Mouse (Mus musculus) heart, embryonic 14.5 days (tissue): Measurements from ENCODE around the gene Mxra7. TPM values are rescaled to one million over a fixed set of nuclear protein-coding genes. Genes with fewer than 3 reads are reported as not detected.
A peak's percentile ranks its signal among the peaks of the same experiment; 100 is the strongest.
"Not testable (repeated sequence)": the region's sequence is repeated elsewhere in the genome, so short reads cannot be mapped to it uniquely, and the experiment has no call there.

Source experiments
- ATAC-seq: fragments of 200-750 bp; cut with Nextera tagmentation; 2 replicates; pipeline ENCODE4 v1.8.0; 2017; ENCODE audit warnings: low read depth, moderate TSS enrichment; ENCODE audit not compliant: insufficient number of reproducible peaks, insufficient read depth, low FRiP score
- H3K27ac ChIP-seq, 2 experiments: fragments of 200-500 bp in 1 of 2; fragments of 300-500 bp in 1 of 2; sonication (generic) in 1 of 2; replicated peaks in 1 of 2; 2 replicates each; pipeline ENCODE4 v1.5.1; 2012 to 2014; ENCODE audit warnings: low read depth in 2 of 2, low read length in 2 of 2, control low read depth in 1 of 2, mild to moderate bottlenecking in 1 of 2, mixed read lengths in 1 of 2; ENCODE audit not compliant: control insufficient read depth in 1 of 2, insufficient read depth in 1 of 2
- H3K27me3 ChIP-seq: fragments of 300-500 bp; sonication (generic); 2 replicates; pipeline ENCODE4 v1.6.1; 2014; ENCODE audit warnings: mild to moderate bottlenecking, low read length, control low read depth; ENCODE audit not compliant: control insufficient read depth, insufficient read depth
- H3K36me3 ChIP-seq: fragments of 300-500 bp; sonication (generic); 2 replicates; pipeline ENCODE4 v1.6.1; 2014; ENCODE audit warnings: mild to moderate bottlenecking, control low read depth, low read length, mixed read lengths; ENCODE audit not compliant: control insufficient read depth, insufficient read depth
- H3K4me1 ChIP-seq, 2 experiments: fragments of 200-500 bp in 1 of 2; fragments of 300-500 bp in 1 of 2; sonication (generic) in 1 of 2; 2 replicates each; pipeline ENCODE4 v1.6.1; 2012 to 2014; ENCODE audit warnings: low read length in 2 of 2, control low read depth in 1 of 2, mixed read lengths in 1 of 2; ENCODE audit not compliant: control insufficient read depth in 2 of 2, insufficient read depth in 2 of 2
- H3K4me2 ChIP-seq: fragments of 300-500 bp; sonication (generic); 2 replicates; pipeline ENCODE4 v1.6.1; 2014; ENCODE audit warnings: mild to moderate bottlenecking, low read length
- H3K4me3 ChIP-seq, 2 experiments: fragments of 200-500 bp in 1 of 2; fragments of 300-500 bp in 1 of 2; sonication (generic) in 1 of 2; 2 replicates each; pipeline ENCODE4 v1.5.1; 2012 to 2014; ENCODE audit warnings: low read length in 2 of 2, mild to moderate bottlenecking in 2 of 2, control low read depth in 1 of 2, low read depth in 1 of 2, moderate library complexity in 1 of 2; ENCODE audit not compliant: control insufficient read depth in 1 of 2, insufficient read depth in 1 of 2
- H3K9ac ChIP-seq: fragments of 300-500 bp; sonication (generic); 2 replicates; pipeline ENCODE4 v1.6.1; 2014; ENCODE audit warnings: mild to moderate bottlenecking, low read length
- H3K9me3 ChIP-seq: fragments of 300-500 bp; sonication (generic); 2 replicates; pipeline ENCODE4 v1.6.1; 2016; ENCODE audit warnings: low read length, control low read depth; ENCODE audit not compliant: control insufficient read depth
- WGBS: fragments of 180-500 bp; shearing (Covaris S2); extraction: QIAGEN DNeasy Blood & Tissue Kit; methylation state at CpG from one replicate; pipeline ENCODE4 v1.1.7; 2014; 5-methylcytosine and 5-hydroxymethylcytosine counted together
- polyA plus RNA-seq: library from polyadenylated mRNA; unstranded; fragments of >200 nt; fragmentation: Nextera tagmentation; extraction: Ambion mirVana; gene quantifications from 2 replicates; pipeline ENCODE4 v1.2.1, GENCODE M21; 2014

Mxra7 gene
- polyA plus RNA-seq, 1 experiment from 2014 or later: 16.7 TPM

DNA sequence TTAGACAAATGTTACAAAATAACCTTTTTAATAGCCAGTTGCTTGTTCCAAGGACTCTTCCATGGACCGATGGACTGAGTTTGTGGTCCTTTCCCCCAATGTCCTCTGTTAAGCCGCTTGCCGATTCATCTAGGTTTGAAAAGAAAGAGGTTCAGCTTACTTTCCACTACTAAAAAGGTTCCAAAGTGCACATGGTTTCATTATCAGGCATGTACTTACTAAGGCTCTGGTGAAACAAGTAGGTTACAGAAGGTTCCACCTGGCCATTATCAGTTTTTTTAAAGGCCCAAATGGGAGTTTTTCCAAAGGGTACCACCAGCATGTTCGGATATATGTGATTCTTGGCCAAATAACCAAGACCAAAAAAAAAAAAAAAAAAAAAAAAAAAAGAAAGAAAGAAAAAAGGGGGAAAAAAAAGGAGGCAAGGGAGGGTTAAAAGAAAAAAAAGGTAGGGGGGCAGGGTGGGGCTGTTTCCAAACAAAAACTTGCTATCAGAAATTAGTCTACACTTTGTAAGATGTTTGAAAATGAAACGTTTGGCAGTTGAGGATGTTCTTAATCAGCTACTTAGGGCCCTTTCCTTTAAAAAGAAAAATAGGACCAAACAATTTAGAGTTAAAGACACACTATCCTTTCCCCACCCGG lies 23.1 kb upstream of the Mxra7 start:
- peak overlapping the region in 1 of 2 experiments; percentile 100; a peak in 1 of 4 replicates for H3K27ac ChIP-seq
- H3K9me3 ChIP-seq: no peaks in the 10 kb centered on the region
- peaks cover 0 to 20% of the 10 kb centered on the region in 2 experiments; a peak in 2 of 4 replicates for H3K4me1 ChIP-seq
- peak overlapping the region; percentile 61 to 98; a peak in 3 of 4 replicates for H3K4me3 ChIP-seq
- H3K4me2 ChIP-seq: peak overlapping the region; percentile 70
- WGBS: 32% methylated on average over 6 of the region's 6 CpGs
- no peaks in the 10 kb centered on the region for H3K27me3 ChIP-seq
- H3K9ac ChIP-seq: peak overlapping the region; percentile 99
- H3K36me3 ChIP-seq: peaks cover 62% of the 10 kb centered on the region
- ATAC-seq: no peak

DNA sequence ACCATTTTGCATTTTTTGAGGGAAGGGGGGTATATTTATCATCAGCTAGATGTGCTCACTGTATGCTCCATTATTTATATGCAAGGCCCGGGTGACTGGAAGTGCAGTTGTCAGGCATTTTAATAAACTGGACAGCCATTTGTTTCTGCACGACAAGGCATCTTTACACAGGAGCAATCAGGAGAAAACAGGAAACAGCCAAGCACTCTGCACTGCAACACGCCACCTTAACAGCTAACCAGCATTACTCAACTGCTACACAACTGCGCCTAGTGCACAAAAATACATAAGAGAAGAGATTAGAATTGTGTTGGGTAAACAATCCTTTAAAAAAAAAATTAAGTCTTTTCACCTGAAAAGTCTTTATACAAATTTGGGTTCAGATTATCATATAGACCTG lies 22.2 kb upstream of the Mxra7 start:
- Histone ChIP-seq H3K4me1 (peaks cover 0 to 20% of the 10 kb centered on the region in 2 experiments; a peak in 2 of 4 replicates), H3K9me3 (no peaks in the 10 kb centered on the region), H3K27me3 (no peaks in the 10 kb centered on the region), H3K36me3 (peaks cover 59% of the 10 kb centered on the region), H3K9ac (peak overlapping the region; percentile 99; the same call in 1 of the 2 replicates), H3K27ac (no peak overlapping the region), H3K4me2 (peak overlapping the region; percentile 70), H3K4me3 (peak overlapping the region in 1 of 2 experiments; percentile 98; a peak in 2 of 4 replicates)
- no peak for ATAC-seq
- 52% methylated on average over 4 of the region's 4 CpGs for WGBS

DNA sequence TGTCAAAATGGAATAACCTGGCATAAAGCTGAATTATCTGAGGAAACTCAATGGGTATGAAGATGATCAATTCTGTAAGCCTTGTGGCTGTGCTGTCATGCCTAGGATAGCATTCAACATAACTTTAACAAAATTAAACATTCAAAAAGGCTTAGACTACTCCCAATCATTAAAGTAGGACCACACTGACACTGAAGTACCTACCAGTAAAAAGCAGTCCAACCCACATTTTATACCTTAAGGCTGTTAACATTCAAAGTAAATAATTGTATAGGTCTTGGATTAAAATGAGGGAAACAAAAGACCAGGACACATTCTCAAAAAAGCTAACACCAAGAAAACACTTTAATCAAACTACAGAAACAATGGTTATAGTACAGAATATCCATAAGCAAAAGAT lies 21.7 kb upstream of the Mxra7 start:
- no peaks in the 10 kb centered on the region for H3K27me3 ChIP-seq
- no peak overlapping the region; the same call in 1 of the 2 replicates for H3K4me2 ChIP-seq
- no peak overlapping the region for H3K27ac ChIP-seq
- H3K4me1 ChIP-seq: peaks cover 0 to 17% of the 10 kb centered on the region in 2 experiments; a peak in 2 of 4 replicates
- no peak for ATAC-seq
- H3K36me3 ChIP-seq: peaks cover 59% of the 10 kb centered on the region
- no peak overlapping the region for H3K4me3 ChIP-seq
- H3K9ac ChIP-seq: no peak overlapping the region
- no peaks in the 10 kb centered on the region for H3K9me3 ChIP-seq

DNA sequence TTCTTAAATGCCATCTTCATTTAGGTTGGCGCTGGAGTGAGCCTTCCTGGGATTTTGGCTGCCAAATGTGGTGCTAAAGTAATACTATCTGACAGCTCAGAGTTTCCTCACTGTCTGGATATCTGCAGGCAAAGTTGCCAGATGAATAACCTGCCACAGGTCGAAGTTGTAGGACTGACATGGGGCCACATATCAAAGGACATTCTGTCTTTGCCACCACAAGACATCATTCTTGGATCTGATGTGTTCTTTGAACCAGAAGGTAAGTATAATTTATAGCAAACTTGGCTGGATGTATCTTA lies 21.0 kb upstream of the Mxra7 start:
- H3K4me2 ChIP-seq, H3K27ac ChIP-seq, H3K9me3 ChIP-seq, H3K27me3 ChIP-seq, ATAC-seq, H3K4me3 ChIP-seq, H3K9ac ChIP-seq: not testable (repeated sequence)
- peaks cover 59% of the 10 kb centered on the region for H3K36me3 ChIP-seq
- 65% methylated on average over 2 of the region's 2 CpGs for WGBS
- peaks cover 0 to 18% of the 10 kb centered on the region in 2 experiments; a peak in 2 of 4 replicates for H3K4me1 ChIP-seq

DNA sequence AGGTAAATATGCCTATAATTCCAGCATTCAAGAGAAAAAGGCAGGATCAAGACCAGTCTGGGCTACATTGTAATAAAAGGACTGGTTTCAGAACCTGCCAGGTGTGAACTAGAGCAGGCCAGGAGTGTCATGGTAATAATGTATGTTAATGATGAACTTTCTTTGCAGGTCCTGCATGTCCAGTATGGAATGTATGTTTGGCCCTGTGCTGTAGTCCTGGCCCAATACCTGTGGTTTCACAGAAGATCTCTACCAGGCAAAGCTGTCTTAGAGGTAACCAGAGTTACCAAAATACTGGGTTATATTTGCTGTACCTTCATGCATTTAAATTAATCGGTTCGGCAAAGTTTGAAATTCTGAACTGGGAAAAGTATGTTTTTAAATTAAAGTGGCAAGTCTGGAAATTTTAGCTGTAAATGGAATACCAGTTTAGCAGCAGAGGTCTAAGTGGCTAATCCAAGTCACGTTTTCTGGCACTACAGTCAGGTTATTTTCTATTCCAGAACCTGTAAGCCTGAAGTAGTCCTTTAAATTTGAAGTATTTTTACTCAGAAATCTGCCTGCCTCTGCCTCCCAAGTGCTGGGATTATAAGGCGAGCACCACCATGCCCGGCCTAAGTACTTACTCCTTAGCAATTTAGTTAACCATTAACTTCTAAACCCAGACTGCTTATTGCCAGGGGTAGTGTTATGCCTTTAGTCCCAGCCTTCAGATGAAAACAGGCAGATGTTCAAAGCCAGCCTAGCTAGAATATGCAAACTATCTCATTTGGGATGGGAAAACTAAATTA lies 20.4 kb upstream of the Mxra7 start:
- H3K4me2 ChIP-seq: no peak overlapping the region
- ATAC-seq: no peak
- no peak overlapping the region for H3K27ac ChIP-seq
- no peaks in the 10 kb centered on the region for H3K27me3 ChIP-seq
- H3K36me3 ChIP-seq: peaks cover 59% of the 10 kb centered on the region
- H3K9ac ChIP-seq: no peak overlapping the region
- H3K9me3 ChIP-seq: no peaks in the 10 kb centered on the region
- H3K4me3 ChIP-seq: no peak overlapping the region
- H3K4me1 ChIP-seq: peaks cover 0 to 18% of the 10 kb centered on the region in 2 experiments; a peak in 2 of 4 replicates
- 82% methylated on average over 5 of the region's 5 CpGs for WGBS

DNA sequence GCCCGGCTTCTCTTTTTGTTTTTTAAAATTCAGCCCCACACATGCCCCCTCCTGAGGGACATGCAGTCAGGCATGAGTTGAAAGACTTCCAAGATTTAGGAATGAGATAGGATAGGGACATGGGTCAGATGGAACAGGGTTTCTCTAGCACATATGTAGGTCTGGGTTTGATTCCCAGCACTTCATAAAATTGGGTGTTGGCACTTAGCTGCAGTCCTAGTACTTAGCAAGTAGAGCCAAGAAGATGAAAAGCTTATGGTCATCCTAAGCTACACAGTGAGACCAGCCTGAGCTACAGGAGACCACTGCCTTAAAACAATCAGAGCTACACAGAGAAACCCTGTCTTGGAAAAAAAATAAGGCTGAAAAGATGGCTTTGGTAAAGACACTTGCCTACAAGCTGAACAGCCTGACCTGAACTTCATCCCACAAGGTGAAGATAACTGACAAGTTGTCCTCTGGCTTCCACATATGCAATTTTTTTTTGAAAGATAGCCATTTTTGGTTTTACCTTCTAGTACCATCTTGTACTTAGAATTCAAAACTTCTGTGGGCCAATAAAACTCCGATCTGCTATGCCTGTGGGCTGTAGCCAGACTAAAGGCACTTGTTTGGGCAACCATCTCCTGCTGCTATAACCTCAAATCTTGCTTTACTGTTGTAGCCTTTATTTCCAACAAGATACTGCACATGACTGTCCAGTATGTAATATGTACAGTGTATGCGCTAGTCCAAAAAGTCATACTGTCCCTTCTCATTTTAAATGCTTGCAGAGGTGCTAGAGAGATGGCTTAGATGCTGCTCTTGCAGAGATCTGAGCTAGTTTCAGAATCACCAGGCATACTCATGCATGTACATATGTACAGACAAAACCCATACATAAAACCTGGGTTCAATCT lies 19.6 kb upstream of the Mxra7 start:
- no peak for ATAC-seq
- H3K27ac ChIP-seq: no peak overlapping the region
- no peak overlapping the region for H3K4me2 ChIP-seq
- no peaks in the 10 kb centered on the region for H3K27me3 ChIP-seq
- H3K4me3 ChIP-seq: no peak overlapping the region
- H3K9ac ChIP-seq: no peak overlapping the region
- H3K9me3 ChIP-seq: no peaks in the 10 kb centered on the region
- WGBS: 86% methylated on average over 3 of the region's 3 CpGs
- H3K36me3 ChIP-seq: peaks cover 59% of the 10 kb centered on the region
- peaks cover 0 to 18% of the 10 kb centered on the region in 2 experiments; a peak in 2 of 4 replicates for H3K4me1 ChIP-seq

DNA sequence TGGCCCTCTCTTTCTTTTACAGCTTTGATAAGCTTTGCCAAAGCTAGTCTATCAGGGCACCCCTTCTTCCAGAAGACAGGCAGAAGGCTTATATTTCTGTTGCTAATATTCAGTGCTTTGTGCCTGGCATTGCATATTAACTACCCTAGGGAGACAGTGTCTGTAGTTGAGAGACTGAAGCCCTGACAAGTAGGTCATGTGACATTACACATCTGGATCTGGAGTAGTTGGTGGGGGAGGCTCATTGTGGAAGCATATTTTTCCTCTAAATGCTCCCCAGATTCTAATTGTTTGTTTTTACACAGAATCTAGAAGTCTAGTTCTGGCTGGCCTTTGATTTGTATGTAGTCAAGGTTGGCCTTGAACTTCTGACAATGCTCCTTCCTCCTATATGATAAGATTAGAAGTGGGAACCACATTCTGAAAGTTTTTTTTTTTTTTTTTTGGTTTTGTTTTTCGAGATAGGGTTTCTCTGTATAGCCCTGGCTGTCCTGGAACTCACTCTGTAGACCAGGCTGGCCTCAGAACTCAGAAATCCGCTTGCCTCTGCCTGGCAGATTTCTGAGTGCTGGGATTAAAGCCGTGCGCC lies 18.8 kb upstream of the Mxra7 start:
- H3K27ac ChIP-seq: no peak overlapping the region
- H3K36me3 ChIP-seq: peaks cover 55% of the 10 kb centered on the region
- H3K4me1 ChIP-seq: peaks cover 0 to 18% of the 10 kb centered on the region in 2 experiments; a peak in 2 of 4 replicates
- H3K4me3 ChIP-seq: no peak overlapping the region
- no peak for ATAC-seq
- H3K9ac ChIP-seq: no peak overlapping the region
- H3K4me2 ChIP-seq: no peak overlapping the region
- H3K9me3 ChIP-seq: no peaks in the 10 kb centered on the region
- no peaks in the 10 kb centered on the region for H3K27me3 ChIP-seq
- 78% methylated on average over 4 of the region's 4 CpGs for WGBS
